Mouse (Mus musculus): ENCODE data around the gene Vwa5b1.

- TF ChIP-seq POLR2A (IDR thresholded peaks at IDR 0.05; ENCODE audit: low read depth, low read length) (no peak), CTCF (conservative IDR thresholded peaks at IDR 0.05; ENCODE audit: insufficient read depth, insufficient read length, low read depth, low read length) (no peak)
Observed at GRCm38 (mm10) chr4:138635428-138636145, at the start of gene Vwa5b1.
